Mouse (Mus musculus) MN1 (cell line): Measurements from ENCODE around the gene Lefty2.
"Not testable (repeated sequence)": the region's sequence is repeated elsewhere in the genome, so short reads cannot be mapped to it uniquely, and the experiment has no call there.

ENCODE experiments used
- DNase-seq: peaks from one replicate; pipeline ENCODE4 v3.0.0-alpha.2; 2016; ENCODE audit warnings: low spot score

The Lefty2 gene

DNA sequence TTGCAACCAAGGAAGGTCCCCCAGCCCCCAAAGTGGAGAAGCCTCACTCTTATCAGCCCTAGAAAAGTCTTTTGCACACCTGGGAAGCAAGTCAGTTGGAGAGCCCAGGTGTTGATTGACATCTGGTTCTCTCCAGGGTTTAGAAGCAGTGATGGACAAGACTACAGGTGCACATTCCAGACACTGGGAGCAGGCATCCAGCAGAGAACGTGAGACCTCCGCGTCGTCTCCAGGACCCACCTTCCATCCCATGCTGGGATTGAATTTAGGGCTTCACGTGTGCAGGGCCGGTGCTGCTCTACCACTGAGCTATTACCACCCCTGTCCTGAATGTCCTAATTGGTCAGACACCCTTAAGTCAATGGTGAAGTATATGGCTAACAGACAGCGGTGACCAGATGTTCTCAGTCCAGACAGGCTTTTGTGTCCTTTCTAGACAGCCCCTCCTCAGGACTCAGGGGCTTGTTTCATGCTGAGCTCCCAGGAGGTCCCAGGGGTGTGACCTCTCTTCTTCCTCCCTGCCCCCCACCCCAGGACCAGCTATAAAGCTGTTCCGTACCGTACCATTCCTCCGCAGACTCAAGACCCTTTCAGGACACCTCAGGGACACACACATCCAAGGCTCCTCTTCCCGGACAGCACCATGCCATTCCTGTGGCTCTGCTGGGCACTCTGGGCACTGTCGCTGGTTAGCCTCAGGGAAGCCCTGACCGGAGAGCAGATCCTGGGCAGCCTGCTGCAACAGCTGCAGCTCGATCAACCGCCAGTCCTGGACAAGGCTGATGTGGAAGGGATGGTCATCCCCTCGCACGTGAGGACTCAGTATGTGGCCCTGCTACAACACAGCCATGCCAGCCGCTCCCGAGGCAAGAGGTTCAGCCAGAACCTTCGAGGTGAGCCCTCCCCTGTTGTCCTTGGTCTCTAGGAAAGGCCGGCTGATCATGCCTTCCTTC lies 41.8 kb downstream of the Lefty2 start, which contains the start of gene Lefty1:
Gene Lefty1 (plus strand): TSS at position 556 of the 953 bp plus-strand sequence.
- DNase-seq, result no peak

DNA sequence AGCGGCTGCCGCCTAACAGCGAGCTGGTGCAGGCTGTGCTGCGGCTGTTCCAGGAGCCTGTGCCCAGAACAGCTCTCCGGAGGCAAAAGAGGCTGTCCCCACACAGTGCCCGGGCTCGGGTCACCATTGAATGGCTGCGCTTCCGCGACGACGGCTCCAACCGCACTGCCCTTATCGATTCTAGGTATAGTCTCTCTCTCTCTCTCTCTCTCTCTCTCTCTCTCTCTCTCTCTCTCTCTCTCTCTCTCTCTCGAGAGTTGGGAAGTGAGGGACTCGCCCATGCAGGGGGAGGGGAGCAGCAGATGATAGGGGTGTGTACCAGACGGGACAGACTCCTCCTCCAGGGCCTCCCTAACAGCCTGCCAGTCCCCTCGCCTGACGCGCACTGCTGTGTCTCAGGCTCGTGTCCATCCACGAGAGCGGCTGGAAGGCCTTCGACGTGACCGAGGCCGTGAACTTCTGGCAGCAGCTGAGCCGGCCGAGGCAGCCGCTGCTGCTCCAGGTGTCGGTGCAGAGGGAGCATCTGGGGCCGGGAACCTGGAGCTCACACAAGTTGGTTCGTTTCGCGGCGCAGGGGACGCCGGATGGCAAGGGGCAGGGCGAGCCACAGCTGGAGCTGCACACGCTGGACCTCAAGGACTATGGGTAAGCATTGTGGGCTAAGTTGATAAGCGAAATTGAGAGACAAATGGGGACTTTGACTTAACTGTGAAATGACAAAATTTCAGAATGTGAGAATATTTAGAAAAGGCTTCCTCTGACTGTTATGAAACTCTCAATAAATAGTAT lies 43.9 kb downstream of the Lefty2 start:
- not testable (repeated sequence) for DNase-seq

- DNase-seq, result not testable (repeated sequence)
Observed at GRCm38 (mm10) chr1:180937631-180938030, 44.7 kb downstream of the Lefty2 start.

- DNase-seq, result not testable (repeated sequence)
Observed at GRCm38 (mm10) chr1:180938781-180939180, 45.9 kb downstream of the Lefty2 start.

- no peak for DNase-seq
Observed at GRCm38 (mm10) chr1:180940776-180941460, 48.0 kb downstream of the Lefty2 start.

DNA sequence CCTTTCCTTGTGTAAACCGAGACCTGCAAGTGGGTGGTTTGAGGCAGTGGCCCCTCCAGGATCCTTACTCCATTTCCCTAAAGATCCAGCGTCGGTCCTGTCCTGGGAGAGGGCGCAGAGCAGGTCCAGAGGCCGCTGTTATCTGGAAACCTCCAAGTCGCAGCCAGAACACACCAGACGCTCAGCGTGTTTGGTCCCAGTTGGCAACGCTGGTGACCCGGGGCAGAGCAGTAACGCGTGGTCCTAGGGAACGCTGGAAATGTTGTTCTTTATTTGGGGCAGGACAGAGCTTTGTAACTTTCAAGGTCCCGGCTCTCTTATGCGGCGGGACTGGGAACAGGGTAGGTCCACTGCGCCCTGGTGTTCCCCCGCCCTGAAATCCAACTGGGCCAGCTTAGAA lies 48.8 kb downstream of the Lefty2 start:
- peak; percentile 29 for DNase-seq

GRCm38 (mm10) chr1:180942166-180943031 lies 49.5 kb downstream of the Lefty2 start, which contains the start of gene Tmem63a:
Gene Tmem63a (plus strand): TSS chr1:180942344.
- peak; percentile 74 for DNase-seq

- DNase-seq, result no peak
Observed at GRCm38 (mm10) chr1:180943032-180943644, 50.2 kb downstream of the Lefty2 start.

- peak; percentile 43 for DNase-seq
Observed at GRCm38 (mm10) chr1:180943896-180944295, 51.0 kb downstream of the Lefty2 start.

DNA sequence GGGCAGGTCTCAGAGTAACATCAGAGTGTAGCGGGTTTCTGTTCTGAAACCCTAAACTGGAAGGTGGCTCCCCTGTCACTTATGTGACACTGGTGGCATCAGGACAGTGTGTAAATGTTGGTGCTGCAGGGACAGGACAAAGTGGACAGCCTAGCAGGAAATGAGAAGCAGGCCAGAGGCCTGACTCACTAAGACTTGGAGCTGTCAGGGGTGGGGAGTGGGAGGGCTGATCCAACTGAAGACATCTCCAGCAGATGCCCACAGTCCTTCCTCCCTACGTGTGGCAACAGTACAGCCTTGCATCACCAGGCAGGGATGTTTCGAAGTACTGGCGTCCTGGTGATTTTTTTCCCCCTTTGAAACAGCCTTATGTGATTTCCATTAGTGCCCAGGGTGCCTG lies 51.6 kb downstream of the Lefty2 start:
- peak; percentile 68 for DNase-seq

- DNase-seq, result peak; percentile 91
Observed at GRCm38 (mm10) chr1:180945001-180945980, 52.4 kb downstream of the Lefty2 start.

- peak; percentile 28 for DNase-seq
Observed at GRCm38 (mm10) chr1:180946448-180946847, 53.5 kb downstream of the Lefty2 start.
